Mouse (Mus musculus): ENCODE measurements at regions not wholly inside any gene's neighbourhood (a gene's known extent, or its start where the extent isn't known, plus 50 kb on each side); places are given as distances from the start of the nearest gene placed in this dataset.

GRCm38 (mm10) chr14:46071244-46071643 is 308.0 kb upstream of the Gm15217 start:
- no peak for TF ChIP-seq CTCF (conservative IDR thresholded peaks at IDR 0.05; ENCODE audit: insufficient read depth, insufficient read length, low read depth, low read length)
- no peak for TF ChIP-seq POLR2A (IDR thresholded peaks at IDR 0.05; ENCODE audit: low read depth, low read length)

Measured in kidney, adult 2 months (tissue).